Comparison of ENCODE assay signal across 8 mouse cellular contexts in genomic region chr11:119057291-119057690, GRCm38 (mm10). TPM values are rescaled to one million over a fixed set of nuclear protein-coding genes. Genes with fewer than 3 reads are reported as not detected.
DNase-seq lines count a peak whose midpoint lies in the region; ATAC-seq and TF ChIP-seq lines count a peak whose summit lies in the region.
"Had no signal": no experiment of that assay in that cellular context is flagged by ENCODE, and none has a peak within 500 bp of the region (broad histone marks: within the 10 kb centered on the region; RNA-seq: fewer than 3 reads in every experiment).

No protein-coding gene starts in this region.

- no peak for TF ChIP-seq CTCF in lung, postnatal 0 days (IDR thresholded peaks at IDR 0.05)
- TF ChIP-seq CTCF in small intestine, adult 2 months (IDR thresholded peaks at IDR 0.05; ENCODE audit: extremely low read depth, insufficient read length, insufficient replicate concordance, low read depth, low read length) = no peak

- H3K4me2 ChIP-seq in lung, postnatal 0 days (replicated peaks; ENCODE audit: low read depth, low read length) = peak overlapping the region; percentile 88
- peak overlapping the region; percentile 97 for H3K4me2 ChIP-seq in forebrain, embryonic 12.5 days
- peak overlapping the region; percentile 94 for H3K4me2 ChIP-seq in limb, embryonic 12.5 days

- peak overlapping the region; percentile 62 for H3K4me3 ChIP-seq in lung, postnatal 0 days (ENCODE audit: low read depth, low read length)
- H3K4me3 ChIP-seq in forebrain, embryonic 12.5 days (replicated peaks) = peak overlapping the region; percentile 63
- H3K4me3 ChIP-seq in limb, embryonic 12.5 days (replicated peaks) = peak overlapping the region; percentile 55
- peak overlapping the region; percentile 71 for H3K4me3 ChIP-seq in small intestine, adult 2 months (ENCODE audit: low read depth, low read length)

- TF ChIP-seq POLR2A in small intestine, adult 2 months (IDR thresholded peaks at IDR 0.05; ENCODE audit: low read depth, low read length) = no peak

- peak overlapping the region; percentile 85 for H3K9ac ChIP-seq in lung, postnatal 0 days (replicated peaks; ENCODE audit: low read depth)
- peak overlapping the region; percentile 93; the same call in 1 of the 2 replicates for H3K9ac ChIP-seq in forebrain, embryonic 12.5 days
- H3K9ac ChIP-seq in limb, embryonic 12.5 days (replicated peaks) = peak overlapping the region; percentile 94; the same call in 1 of the 2 replicates

- ATAC-seq in lung, postnatal 0 days = no peak
- no peak for ATAC-seq in forebrain, embryonic 12.5 days (ENCODE audit: low FRiP score)
- no peak for ATAC-seq in limb, embryonic 12.5 days (ENCODE audit: insufficient number of reproducible peaks, insufficient read depth, low FRiP score, low TSS enrichment, low read depth)

- H3K27ac ChIP-seq in lung, postnatal 0 days (ENCODE audit: low read length) = peak overlapping the region; percentile 82; the same call in 1 of the 2 replicates
- H3K27ac ChIP-seq in forebrain, embryonic 12.5 days = no peak overlapping the region
- H3K27ac ChIP-seq in limb, embryonic 12.5 days = no peak overlapping the region
- H3K27ac ChIP-seq in small intestine, adult 2 months (ENCODE audit: insufficient read depth, low read depth, low read length) = peak overlapping the region; percentile 37; the same call in 1 of the 2 replicates

- H3K9me3 ChIP-seq in lung, postnatal 0 days (ENCODE audit: low read length) = no peaks in the 10 kb centered on the region
- H3K9me3 ChIP-seq in forebrain, embryonic 12.5 days = no peaks in the 10 kb centered on the region
- no peaks in the 10 kb centered on the region for H3K9me3 ChIP-seq in limb, embryonic 12.5 days

- WGBS in lung, postnatal 0 days = 6% methylated on average over 9 of the region's 9 CpGs
- 3% methylated on average over 9 of the region's 9 CpGs for WGBS in forebrain, embryonic 12.5 days
- 0% methylated on average over 9 of the region's 9 CpGs for WGBS in limb, embryonic 12.5 days
- WGBS in small intestine, adult 2 months = 12% methylated on average over 9 of the region's 9 CpGs

- no peaks in the 10 kb centered on the region for H3K36me3 ChIP-seq in lung, postnatal 0 days (ENCODE audit: insufficient read depth, low read length)
- H3K36me3 ChIP-seq in forebrain, embryonic 12.5 days (replicated peaks) = no peaks in the 10 kb centered on the region
- no peaks in the 10 kb centered on the region for H3K36me3 ChIP-seq in limb, embryonic 12.5 days
- H3K36me3 ChIP-seq in small intestine, adult 2 months (ENCODE audit: control insufficient read depth, insufficient read depth, low read length) = no peaks in the 10 kb centered on the region

- no peak for TF ChIP-seq EP300 in lung, postnatal 0 days (IDR thresholded peaks at IDR 0.05)

- peaks cover 22% of the 10 kb centered on the region for H3K4me1 ChIP-seq in lung, postnatal 0 days (ENCODE audit: insufficient read depth, low read depth, low read length)
- H3K4me1 ChIP-seq in forebrain, embryonic 12.5 days = peaks cover 55% of the 10 kb centered on the region
- H3K4me1 ChIP-seq in limb, embryonic 12.5 days (replicated peaks) = peaks cover 53% of the 10 kb centered on the region
- H3K4me1 ChIP-seq in small intestine, adult 2 months (ENCODE audit: control insufficient read depth, insufficient read depth, insufficient read length, low read length) = peaks cover 29% of the 10 kb centered on the region

- DNase-seq in lung, postnatal 0 days (ENCODE audit: low spot score) = peak; percentile 23
- DNase-seq in lung, postnatal 4 days = no peak
- no peak for DNase-seq in layer of hippocampus, postnatal 36 days
- DNase-seq in urinary bladder, postnatal 25 days (ENCODE audit: low spot score) = no peak
- DNase-seq: left cerebral cortex, postnatal 4 days had no signal

- H3K27me3 ChIP-seq in lung, postnatal 0 days (replicated peaks; ENCODE audit: insufficient read depth, low read length) = peaks cover 48% of the 10 kb centered on the region
- peaks cover 83% of the 10 kb centered on the region for H3K27me3 ChIP-seq in forebrain, embryonic 12.5 days
- H3K27me3 ChIP-seq in limb, embryonic 12.5 days = peaks cover 82% of the 10 kb centered on the region
- peaks cover 45% of the 10 kb centered on the region for H3K27me3 ChIP-seq in small intestine, adult 2 months (ENCODE audit: control insufficient read depth, insufficient read depth, low read length)

RNA-seq across cellular contexts. Expression of gene Cbx8, which starts 16.5 kb away (rescaled TPM):
- 9.4 and 9.8 TPM in 2 replicates for polyA plus RNA-seq in lung, postnatal 0 days (2015; fragmentation: Nextera tagmentation; extraction: Ambion mirVana)
- 11.5 and 11.7 TPM in 2 replicates for polyA plus RNA-seq in forebrain, embryonic 12.5 days (2016; fragmentation: Nextera tagmentation; extraction: Ambion mirVana)
- 11.8 and 13.0 TPM in 2 replicates for polyA plus RNA-seq in limb, embryonic 12.5 days (2016; fragmentation: Nextera tagmentation; extraction: Ambion mirVana)
- 4.4 and 4.7 TPM in 2 replicates for polyA plus RNA-seq in small intestine, adult 2 months (2012; rRNA removed)
- total RNA-seq in layer of hippocampus, postnatal 36 days (2021) = 10 to 100 TPM; 11.2 to 13.6 TPM

RNA-seq across cellular contexts. Expression of gene Cbx4, which starts 28.7 kb away (rescaled TPM):
- polyA plus RNA-seq in lung, postnatal 0 days (2015; fragmentation: Nextera tagmentation; extraction: Ambion mirVana) = 8.9 and 9.7 TPM in 2 replicates
- 12.7 and 14.5 TPM in 2 replicates for polyA plus RNA-seq in forebrain, embryonic 12.5 days (2016; fragmentation: Nextera tagmentation; extraction: Ambion mirVana)
- 9.8 and 12.5 TPM in 2 replicates for polyA plus RNA-seq in limb, embryonic 12.5 days (2016; fragmentation: Nextera tagmentation; extraction: Ambion mirVana)
- 4.2 and 7.6 TPM in 2 replicates for polyA plus RNA-seq in small intestine, adult 2 months (2012; rRNA removed)
- 10 to 100 TPM; 57.3 to 59.4 TPM for total RNA-seq in layer of hippocampus, postnatal 36 days (2021)

RNA-seq across cellular contexts. Expression of gene Cbx2, which starts 34.5 kb away (rescaled TPM):
- 6.2 and 6.9 TPM in 2 replicates for polyA plus RNA-seq in lung, postnatal 0 days (2015; fragmentation: Nextera tagmentation; extraction: Ambion mirVana)
- 84.2 and 89.3 TPM in 2 replicates for polyA plus RNA-seq in forebrain, embryonic 12.5 days (2016; fragmentation: Nextera tagmentation; extraction: Ambion mirVana)
- polyA plus RNA-seq in limb, embryonic 12.5 days (2016; fragmentation: Nextera tagmentation; extraction: Ambion mirVana) = 121 and 122 TPM in 2 replicates
- 1.6 and 3.1 TPM in 2 replicates for polyA plus RNA-seq in small intestine, adult 2 months (2012; rRNA removed)
- 1 to 10 TPM; 4.0 to 4.4 TPM for total RNA-seq in layer of hippocampus, postnatal 36 days (2021)

Comparison
In these comparisons a context has a peak if more than half of its experiments do, and no peak if none do; other contexts are left out.
1. H3K27ac ChIP-seq: peak in lung, postnatal 0 days (single experiment) and small intestine, adult 2 months (single experiment); none in forebrain, embryonic 12.5 days (single experiment) and limb, embryonic 12.5 days (single experiment).
2. RNA of gene Cbx2, which starts 34.5 kb away (polyA plus RNA-seq): 121 to 122 TPM in limb, embryonic 12.5 days and 84.2 to 89.3 TPM in forebrain, embryonic 12.5 days; 6.2 to 6.9 TPM in lung, postnatal 0 days and 1.6 to 3.1 TPM in small intestine, adult 2 months; every median in the first group is over 10 times any median in the second.
3. Peak in every context shown above with its lines, with median percentiles within 50 percentile points of each other: H3K4me2 ChIP-seq, H3K4me3 ChIP-seq and H3K9ac ChIP-seq.